Mouse (Mus musculus): Measurements from ENCODE around the gene Capn15.

Capn15 gene

GRCm38 (mm10) chr17:25992274-25992673 is 6.7 kb upstream of the Capn15 start:
- DNase-seq: no peak

- DNase-seq: no peak
Observed at GRCm38 (mm10) chr17:25990331-25990730, 4.7 kb upstream of the Capn15 start.

DNA sequence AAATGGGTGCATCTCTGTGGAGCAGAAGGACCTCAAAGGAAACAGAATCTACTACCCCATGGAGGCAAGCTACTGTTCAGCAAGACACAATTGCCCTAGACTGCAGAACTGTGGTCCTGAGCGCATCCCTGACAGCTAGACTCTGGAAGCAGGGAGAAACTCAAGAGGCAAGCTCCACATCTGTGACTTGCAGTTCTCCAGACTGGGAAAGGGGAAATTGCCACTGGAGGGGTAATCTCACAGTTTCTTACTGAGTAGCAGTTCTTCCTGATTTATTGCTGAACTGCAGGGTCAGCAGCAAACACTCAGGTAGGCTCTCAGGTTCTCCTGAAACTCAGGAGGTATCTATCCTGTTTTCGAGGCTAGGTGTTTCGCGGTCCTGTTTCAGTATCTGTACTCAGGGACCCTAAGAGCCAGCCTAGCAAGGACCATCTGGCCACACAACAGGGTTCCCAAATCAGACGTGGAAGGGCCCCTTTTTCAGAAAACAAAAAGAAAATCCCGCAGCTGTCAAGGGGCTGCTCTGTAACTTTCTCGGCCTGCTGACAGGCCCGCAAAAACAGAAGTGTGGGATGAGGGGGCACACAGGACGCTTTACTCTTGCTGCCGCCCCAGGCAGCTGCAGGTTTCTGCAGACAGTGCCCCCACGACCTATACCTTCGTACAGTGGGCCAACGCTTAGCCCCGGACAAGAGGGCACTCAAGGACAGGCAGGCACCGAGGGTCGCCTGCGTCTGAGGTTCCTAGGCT is 865 bp downstream of the Capn15 start:
- no peak for DNase-seq

GRCm38 (mm10) chr17:25984066-25984465 is 1.5 kb downstream of the Capn15 start:
- DNase-seq: no peak

DNA sequence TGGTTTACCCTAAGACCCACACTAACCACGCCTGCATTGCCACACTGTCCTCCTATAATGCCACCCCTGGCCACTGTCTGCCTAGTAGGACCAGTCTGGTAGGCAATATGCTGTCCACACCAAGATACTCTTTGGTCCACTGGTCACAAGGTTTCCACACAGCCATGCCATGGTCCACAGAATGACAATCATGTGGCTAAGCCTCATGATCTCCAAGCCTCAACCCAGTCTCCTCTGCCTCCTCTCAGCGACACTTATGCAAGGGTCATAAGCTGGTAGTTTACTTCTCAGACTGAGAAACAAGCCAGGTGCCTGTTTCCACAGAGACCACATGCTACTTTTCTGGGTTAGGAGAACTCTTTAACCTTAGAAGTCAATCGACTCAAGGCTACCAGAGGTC is 2.7 kb downstream of the Capn15 start:
- no peak for DNase-seq

DNA sequence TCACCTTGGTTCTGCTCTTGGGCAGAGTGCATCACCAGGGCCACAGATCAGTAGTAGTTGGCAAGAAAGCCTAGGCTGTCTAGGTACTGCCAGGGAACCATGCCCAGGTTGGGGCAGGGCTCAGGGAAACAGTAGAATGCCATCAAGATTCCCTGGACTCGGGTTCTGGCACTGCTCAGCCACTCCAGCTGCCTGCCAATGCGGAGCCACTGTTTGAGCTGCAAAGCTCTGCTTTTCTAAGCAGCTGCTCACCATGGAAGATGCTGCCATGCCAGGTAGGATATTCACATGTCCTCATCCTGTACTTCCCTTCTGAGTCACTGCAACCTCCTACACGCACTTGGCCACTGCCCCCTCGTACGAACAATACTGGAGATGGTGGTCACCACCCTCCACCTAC is 4.7 kb downstream of the Capn15 start:
- peak; percentile 53 for DNase-seq

GRCm38 (mm10) chr17:25979829-25980738 is 5.5 kb downstream of the Capn15 start:
- DNase-seq: peak; percentile 62

DNA sequence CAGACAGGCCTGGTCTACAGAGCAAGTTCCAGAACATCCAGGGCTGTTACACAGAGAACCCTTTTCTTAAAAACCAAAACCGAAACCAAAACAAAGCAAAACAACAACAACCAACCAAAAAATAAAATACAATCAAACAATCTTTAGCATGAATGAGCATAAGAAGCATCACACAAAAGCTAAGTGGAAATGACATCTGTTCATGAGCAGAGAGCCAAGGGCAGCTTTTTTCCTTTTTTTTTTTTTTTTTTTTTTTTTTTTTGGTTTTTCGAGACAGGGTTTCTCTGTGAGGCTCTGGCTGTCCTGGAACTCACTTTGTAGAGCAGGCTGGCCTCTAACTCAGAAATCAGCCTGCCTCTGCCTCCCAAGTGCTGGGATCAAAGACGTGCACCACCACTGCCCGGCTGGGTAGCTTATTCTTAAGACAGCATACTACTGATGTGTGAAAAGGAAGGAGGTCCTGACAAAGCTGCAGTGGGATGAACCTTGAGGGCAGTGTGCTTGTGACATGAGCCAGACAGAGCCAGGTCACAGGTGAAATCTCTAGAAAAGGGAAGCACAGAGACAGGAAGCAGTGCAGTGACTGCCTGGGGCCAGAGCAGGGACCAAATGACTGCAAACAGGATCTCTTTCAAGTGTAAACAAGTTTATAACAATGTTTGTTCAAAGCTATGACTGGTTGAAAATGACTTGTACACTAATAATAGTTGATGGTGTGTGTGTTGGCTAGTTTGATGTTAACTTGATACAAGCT is 14.5 kb downstream of the Capn15 start:
- no peak for DNase-seq

DNA sequence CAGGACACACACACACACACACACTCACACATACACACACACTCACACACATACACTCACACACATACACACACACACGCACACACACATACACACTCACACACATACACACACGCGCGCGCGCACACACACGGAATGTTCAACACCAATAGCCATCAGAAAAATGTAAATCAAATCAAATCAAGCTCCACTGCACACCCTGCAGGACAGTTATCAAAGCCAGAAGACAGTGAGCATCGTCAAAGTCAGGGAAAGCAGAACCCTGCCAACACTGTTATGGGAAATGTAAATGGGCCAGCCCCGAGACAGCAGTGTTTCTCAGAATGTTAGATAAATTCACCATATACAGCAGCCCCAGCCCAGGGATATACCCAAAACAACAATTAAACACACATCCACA is 15.1 kb downstream of the Capn15 start:
- DNase-seq: no peak

GRCm38 (mm10) chr17:25968176-25968575 is 17.4 kb downstream of the Capn15 start:
- peak; percentile 80 for DNase-seq

- DNase-seq: no peak
Observed at GRCm38 (mm10) chr17:25967652-25968051, 17.9 kb downstream of the Capn15 start.

- no peak for DNase-seq
Observed at GRCm38 (mm10) chr17:25964271-25964670, 21.3 kb downstream of the Capn15 start.

- no peak for DNase-seq
Observed at GRCm38 (mm10) chr17:25962413-25962905, 23.1 kb downstream of the Capn15 start.

DNA sequence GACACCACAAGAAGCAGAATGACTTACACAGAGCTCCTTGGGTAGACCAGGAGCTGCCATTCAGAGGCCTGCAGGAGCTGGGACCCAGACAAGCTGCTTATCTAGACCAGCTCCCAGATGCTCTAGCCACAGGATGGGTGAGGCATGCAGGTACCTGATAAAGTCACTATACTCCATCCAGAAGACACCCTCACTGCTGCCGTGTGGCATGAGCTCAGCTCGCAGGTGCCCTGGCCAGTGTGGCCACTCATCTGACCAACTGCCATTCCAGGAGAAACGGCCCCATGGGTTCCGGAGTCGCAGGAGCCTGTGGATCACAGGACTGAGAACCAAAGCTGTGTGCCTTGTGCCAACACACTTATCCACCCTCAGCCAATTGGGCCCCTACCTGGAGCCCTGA is 24.0 kb downstream of the Capn15 start:
- no peak for DNase-seq

- DNase-seq: no peak
Observed at GRCm38 (mm10) chr17:25959630-25960467, 25.7 kb downstream of the Capn15 start.

DNA sequence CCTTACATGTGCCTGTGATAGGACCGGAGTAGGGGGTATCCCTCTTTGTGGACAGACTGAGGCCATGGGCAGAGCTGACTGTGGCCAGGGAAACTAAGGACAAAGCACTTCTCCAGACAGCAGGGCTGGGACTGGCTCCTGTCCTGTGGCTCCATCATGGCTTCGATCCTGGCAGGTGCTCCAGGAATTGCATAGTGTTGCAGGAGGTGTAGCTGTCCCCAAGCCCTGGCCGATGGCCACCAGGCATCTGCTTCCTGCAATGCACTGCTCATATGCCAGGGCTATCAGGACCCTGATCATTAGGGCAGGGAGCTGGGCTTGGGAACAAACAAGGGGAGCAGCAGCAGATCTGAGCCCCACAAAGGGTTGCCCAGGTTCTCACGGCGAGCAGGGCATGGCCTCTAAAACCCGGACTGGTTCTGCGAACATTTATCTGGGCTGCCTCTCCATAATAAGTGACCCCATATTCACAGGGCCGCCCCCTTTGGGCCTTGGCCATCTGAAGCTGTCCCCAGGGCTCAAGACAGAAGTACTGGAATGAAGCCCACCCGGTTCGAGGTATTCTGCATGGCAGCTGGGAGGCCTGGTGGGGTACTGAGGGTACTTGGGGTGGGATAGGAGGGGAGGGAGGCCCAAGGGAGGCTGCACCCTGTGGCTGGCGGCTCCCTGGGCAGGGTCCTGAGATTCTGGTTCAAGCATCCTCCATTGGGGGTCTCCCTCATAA is 26.7 kb downstream of the Capn15 start:
- no peak for DNase-seq

DNA sequence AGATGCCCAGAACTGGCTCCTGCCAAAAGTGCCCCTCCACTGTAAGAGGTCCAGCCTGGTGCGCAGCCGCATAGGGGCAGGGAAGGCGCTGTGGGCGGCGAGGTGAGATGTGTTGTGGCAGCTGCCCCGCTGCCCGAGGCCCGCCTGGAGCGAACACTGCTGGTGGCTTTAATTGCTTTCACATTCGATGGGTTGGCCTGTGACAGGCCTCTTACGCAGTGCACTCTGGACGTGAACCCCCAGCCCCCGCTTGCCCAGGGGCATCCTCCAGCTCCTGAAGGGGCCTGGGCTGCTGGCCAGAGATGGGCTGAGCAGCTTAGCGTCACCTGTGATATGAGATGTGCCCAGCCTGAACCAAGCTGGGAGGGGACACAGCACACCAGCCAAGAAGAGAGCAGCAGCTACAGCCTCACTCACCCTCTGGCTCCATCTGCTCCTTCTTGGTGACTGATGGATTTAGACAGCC is 28.0 kb downstream of the Capn15 start:
- no peak for DNase-seq

GRCm38 (mm10) chr17:25956631-25957030 is 29.0 kb downstream of the Capn15 start:
- no peak for DNase-seq

DNA sequence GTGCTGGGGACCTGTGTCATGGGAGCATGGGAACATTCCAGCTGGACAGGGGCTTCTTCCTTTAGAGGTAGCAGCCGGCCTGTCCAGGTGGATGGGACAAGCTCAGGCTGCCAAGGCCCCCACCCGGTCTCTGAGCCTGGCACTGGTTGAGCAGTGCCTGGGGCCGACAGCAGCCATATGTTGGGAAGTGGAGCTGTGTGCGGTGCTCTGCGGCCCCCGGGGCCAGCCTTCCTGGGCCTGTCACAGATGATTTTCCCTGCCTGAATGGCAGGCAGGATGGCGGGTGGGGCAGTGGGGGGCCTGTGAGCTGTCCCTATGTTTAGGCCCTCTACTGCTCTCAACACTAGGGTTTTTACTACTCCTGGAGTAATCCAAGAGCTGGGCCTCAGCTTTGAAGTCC is 29.4 kb downstream of the Capn15 start:
- no peak for DNase-seq

- DNase-seq: no peak
Observed at GRCm38 (mm10) chr17:25955736-25956135, 29.9 kb downstream of the Capn15 start.

DNA sequence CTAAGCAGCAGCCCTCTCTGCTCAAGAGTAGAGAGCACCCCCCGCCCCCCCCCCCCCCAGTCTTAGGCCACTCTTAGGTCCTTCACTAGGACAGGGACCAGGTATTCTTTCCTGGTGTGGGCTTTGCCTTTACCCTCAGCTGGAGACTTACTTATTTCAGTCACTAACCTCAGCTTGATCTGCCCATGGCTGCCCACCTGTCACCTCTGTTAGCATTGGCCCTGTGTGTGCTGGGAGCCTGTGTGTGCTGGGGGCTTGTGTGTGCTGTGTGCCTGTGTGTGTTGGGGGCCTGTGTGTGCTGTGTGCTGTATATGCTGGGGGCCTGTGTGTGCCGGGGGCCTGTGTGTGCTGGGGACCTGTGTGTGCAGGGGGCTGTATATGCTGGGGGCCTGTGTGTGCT is 30.9 kb downstream of the Capn15 start:
- no peak for DNase-seq

Measured in kidney, adult 9 months (tissue).